Mouse (Mus musculus): Measurements from ENCODE around the gene Dnajb4.
"Not testable (repeated sequence)": the region's sequence is repeated elsewhere in the genome, so short reads cannot be mapped to it uniquely, and the experiment has no call there.

Gene Dnajb4

GRCm38 (mm10) chr3:152147085-152147831, 62.8 kb downstream of the Dnajb4 start:
- no peak for DNase-seq (ENCODE audit: low spot score)

DNA sequence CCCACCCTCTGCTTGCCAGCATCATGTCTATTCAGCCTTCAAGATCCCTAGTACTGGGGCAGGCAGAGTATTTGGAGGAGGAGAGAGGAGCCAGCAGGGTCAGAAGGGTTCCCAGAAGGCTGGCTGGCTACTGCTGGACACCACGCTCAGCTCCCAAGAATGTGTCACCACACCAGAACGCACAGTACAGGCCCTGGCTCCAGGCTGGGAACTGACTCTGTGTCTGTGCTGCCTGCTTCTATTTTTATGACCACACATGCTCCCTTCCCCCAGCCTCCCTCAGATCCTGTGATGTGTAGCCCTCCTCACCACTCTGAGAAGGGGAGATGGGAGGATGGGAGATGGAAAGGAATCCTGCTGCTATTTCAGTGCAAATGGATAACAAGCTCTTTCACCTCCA, 64.9 kb downstream of the Dnajb4 start:
- DNase-seq (ENCODE audit: low spot score): no peak

DNA sequence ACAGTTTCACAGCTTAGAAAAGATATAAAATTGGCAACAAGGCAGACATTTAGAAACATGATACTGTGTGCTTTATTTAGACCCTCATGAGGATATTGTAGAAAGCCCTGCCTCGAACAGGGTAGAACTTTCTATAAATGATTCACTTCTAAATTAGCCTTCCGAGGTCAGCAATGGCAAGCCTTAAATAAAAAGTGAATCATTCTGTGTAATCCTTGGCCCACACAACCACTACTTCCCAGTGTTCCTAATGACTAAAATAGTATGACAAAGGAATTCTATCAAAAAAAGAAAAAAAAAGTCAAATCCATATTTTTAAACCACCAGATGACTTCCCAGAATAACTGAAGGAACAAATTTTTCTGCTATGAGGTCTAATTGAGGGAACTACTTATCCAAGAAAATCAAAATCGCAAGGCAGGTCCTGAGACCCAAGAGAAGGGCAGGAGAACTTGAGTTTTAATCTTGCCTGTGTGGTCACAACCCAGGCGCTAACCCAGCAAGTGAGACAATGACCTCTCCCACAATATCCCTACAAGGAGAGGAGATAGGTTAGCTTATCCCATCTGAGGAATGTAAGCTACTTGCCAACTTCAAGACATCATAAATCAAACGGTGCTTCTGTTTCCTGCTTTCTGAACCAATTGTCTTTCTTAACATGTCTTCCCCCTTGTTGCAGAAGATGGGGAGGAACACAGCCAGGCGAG, 67.0 kb downstream of the Dnajb4 start:
- no peak for DNase-seq (ENCODE audit: low spot score)

DNA sequence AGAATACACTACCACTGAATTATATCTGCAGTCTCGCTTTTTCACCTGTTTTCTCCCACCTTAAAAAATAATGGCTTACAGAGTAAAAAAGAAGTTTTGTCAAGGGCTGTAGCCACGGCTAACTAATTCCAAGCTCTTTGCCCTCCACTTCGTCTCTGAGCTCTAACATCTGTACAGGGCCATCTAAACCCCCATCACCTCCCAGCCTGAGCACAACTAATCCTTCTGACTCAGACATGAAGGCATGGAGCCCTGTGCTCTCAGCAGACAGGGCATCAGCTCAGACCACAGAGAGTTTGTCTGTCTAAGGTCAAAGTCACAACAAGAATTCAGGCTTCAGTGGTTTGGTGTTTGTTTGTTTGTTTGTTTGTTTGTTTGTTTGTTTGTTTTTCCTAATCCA, 68.0 kb downstream of the Dnajb4 start:
- no peak for DNase-seq (ENCODE audit: low spot score)

GRCm38 (mm10) chr3:152139308-152139707, 70.8 kb downstream of the Dnajb4 start:
- DNase-seq (ENCODE audit: low spot score): not testable (repeated sequence)

- DNase-seq (ENCODE audit: low spot score): not testable (repeated sequence)
Observed at GRCm38 (mm10) chr3:152136106-152136505, 74.0 kb downstream of the Dnajb4 start.

DNA sequence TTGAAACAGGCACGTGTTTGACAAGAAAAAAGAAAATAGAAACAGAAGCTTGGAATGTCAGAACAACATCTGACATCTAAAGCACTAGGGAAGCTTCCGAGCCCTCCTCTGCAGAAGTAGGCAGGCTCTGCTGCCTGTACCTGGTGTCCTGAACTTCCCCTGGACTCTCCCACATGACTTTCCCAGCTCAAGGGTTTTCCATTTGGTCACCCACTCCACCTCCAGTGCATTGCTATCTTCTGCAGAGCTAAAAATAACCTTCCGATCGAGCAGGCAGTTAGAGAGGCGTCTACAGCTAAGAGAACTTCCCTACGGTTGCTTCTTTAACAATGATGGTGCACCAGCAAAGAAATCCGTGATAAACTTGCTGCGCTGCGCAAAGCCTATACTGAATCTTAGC, 76.5 kb downstream of the Dnajb4 start:
- no peak for DNase-seq (ENCODE audit: low spot score)

DNA sequence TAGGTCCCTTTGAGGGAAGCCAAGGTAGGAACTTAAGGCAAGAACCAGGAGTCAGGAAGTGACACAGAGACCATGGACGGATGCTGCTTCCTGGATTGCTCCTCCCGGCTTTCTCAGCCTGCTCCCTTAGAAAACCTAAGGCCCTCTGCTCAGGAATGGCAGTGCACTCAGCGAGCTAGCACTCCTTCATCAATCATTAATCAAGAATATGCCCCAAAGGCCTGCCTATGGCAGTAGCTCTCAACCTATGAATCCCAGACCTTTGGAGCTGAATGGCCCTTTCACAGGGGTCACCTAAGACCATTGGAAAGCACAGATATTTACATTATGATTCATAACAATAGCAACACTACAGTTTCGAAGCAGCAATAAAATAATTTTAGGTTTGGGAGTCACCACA, 79.1 kb downstream of the Dnajb4 start:
- no peak for DNase-seq (ENCODE audit: low spot score)

DNA sequence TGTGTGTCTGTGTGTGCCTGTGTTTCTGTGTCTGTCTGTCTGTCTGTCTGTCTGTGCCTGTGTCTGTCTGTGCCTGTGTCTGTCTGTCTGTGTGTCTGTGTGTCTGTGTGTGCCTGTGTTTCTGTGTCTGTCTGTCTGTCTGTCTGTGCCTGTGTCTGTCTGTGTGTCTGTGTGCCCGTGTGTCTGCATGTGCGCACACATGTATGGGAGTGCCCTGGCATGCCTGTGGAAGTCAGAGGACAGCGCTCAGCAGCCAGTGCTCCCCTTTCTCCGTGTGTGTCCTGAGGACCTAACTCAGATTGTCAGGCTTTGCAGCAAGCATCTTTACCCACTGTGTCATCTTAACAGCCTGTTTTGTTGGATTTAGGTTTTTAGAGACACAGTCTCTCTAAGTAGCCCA, 80.7 kb downstream of the Dnajb4 start:
- DNase-seq (ENCODE audit: low spot score): not testable (repeated sequence)

DNA sequence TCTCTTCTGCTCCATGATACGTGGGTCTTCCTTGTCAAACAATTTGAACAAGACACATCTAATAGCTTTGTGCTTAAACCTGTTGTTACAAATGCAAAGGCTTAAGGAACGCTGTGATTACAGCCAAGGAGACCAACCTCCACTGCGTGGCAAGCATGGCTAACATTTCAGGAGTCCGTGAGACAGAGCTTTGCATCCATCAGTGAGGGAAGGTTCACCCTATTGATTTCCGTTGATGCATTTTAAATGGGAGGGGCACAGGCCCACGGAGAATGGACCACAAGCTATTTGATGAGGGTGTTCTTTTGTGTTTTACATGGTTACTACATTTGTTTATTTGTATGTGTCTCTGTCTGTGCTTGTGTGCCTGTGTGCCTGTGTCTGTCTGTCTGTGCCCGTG, 81.5 kb downstream of the Dnajb4 start:
- no peak for DNase-seq (ENCODE audit: low spot score)
